Mouse (Mus musculus): Measurements from ENCODE around the gene Cabp1.
"Not testable (repeated sequence)": the region's sequence is repeated elsewhere in the genome, so short reads cannot be mapped to it uniquely, and the experiment has no call there.

The Cabp1 gene

GRCm38 (mm10) chr5:115149675-115150459 is 44.3 kb downstream of the Cabp1 start:
- DNase-seq, result no peak

DNA sequence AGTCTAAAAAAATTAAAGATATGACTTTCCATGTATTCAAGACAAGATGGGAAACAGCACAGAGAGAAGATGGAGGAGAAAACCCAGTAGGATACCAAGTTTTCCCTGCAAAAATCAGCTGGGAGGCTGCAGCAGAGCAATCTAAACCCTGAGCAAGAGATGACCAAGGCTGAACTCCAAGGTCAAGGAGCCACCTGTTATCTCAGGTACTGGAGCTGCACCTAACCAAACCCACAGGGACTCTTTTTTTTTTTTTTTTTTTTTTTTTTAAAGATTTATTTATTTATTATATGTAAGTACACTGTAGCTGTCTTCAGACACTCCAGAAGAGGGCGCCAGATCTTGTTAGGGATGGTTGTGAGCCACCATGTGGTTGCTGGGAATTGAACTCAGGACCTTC is 45.3 kb downstream of the Cabp1 start:
- DNase-seq, result not testable (repeated sequence)

GRCm38 (mm10) chr5:115148378-115148777 is 45.8 kb downstream of the Cabp1 start:
- DNase-seq, result no peak

DNA sequence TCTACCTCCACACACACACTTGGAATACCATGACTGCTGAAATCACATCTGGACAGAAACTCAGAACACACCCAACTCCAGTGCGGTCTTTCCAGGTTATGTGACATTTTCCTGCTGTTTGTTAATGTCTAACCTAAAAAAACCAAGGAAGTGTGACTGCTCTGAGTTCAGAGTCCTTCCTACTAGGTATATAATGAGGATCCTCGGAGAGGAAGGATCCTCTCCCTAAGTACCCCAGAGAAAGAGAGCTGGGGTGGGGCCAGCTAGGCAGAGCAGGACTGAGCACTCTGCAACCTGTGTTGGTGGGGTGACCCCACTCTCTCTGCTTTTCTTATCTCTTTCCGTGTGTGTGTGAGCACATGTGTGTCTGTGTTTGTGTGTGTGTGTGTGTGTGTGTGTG is 46.8 kb downstream of the Cabp1 start:
- DNase-seq, result peak; percentile 54

- DNase-seq, result no peak
Observed at GRCm38 (mm10) chr5:115146747-115147130, 47.4 kb downstream of the Cabp1 start.

DNA sequence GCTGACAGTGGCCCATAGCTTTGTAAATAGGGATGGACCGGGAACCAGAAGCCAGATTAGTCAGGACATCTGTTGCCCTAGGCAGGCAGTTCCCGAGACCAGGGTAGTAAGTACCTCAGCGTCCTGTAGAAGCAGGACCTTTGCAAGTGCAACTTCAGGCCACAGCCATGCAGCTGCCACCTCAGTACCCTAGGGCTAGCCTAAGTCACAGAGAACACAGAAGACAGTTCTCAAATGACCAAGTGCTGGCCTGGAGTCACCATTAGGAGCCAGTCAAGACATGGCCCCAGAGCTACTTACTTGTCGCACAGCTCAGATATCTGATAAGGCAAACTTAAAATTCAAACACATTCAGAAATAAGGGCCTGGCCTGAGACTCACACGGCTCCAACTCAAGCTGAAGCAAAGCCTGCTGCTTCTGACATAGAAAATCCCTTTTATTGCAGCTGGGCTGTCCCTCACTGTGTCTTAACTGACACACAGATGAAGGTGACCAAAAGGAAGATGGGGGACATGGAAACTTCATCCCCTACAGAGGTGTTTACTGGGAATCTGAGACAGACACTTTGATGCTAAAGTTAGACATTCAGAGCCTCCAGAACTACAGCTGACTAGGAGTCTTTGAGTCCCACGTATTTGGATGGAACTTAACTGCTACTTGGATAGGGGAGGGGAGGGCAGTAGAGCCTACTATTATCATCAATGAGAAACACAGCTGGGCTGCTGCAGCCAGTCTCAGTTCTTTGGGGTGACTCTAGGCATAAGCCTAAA is 48.0 kb downstream of the Cabp1 start:
- no peak for DNase-seq

DNA sequence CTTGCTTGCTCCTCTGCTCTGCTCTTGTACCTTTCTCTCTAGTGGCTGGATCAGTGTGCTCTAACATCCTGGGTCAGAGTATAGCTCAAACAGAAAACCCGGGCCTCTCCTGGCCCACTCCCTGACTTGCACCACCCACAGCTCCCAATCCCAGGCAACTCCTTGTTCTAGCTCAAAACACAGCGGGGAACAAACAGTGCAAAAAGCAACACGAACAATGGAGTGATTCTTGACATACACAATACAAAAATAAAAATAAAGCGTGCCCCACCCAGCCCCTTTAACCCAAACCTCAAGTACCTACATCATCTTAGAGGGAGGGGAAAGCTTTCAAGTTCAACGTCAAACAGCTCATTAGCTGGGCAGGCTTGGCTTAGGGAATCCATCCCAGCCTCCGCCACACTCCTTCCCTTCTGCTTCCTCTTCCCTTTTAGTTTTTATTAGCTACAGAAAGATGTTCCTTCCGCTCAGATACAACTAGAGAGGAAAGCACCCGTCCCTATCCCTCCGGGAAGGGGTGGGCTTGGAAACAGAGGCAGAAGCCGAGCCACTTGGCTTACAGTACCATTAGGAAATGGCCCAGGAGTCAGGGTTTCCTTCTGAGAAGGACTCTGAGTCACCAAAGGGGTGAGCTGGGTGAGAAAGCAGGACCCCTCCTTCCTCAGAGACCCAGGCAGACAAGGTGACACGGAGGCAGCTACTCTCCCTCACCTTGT is 48.8 kb downstream of the Cabp1 start:
- no peak for DNase-seq

GRCm38 (mm10) chr5:115144471-115144870 is 49.7 kb downstream of the Cabp1 start:
- DNase-seq, result no peak

- DNase-seq, result no peak
Observed at GRCm38 (mm10) chr5:115143552-115143951, 50.6 kb downstream of the Cabp1 start.

DNA sequence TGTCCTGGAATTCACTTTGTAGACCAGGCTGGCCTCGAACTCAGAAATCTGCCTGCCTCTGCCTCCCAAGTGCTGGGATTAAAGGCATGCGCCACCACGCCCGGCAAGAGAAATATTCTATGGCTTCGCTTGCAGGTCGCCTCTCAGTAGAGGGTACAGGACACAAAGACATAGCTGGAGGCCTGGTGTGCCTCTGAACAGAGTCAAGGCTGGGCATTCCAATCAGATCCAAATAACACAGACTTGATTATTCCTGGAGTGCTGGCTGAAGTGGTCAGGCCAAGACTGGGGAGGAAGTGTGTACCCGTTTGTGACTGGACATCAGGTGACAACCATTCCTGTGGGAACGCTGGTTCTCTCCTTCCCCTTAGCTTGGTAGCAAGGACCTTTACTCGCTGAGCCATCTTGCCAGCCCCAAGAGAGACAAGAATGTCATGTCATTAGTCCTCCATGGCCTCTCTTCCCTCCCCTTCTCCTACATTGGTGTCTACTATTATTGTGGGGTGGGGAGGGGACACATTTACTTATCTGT is 51.9 kb downstream of the Cabp1 start:
- DNase-seq, result no peak

GRCm38 (mm10) chr5:115140726-115141125 is 53.5 kb downstream of the Cabp1 start:
- DNase-seq, result no peak

DNA sequence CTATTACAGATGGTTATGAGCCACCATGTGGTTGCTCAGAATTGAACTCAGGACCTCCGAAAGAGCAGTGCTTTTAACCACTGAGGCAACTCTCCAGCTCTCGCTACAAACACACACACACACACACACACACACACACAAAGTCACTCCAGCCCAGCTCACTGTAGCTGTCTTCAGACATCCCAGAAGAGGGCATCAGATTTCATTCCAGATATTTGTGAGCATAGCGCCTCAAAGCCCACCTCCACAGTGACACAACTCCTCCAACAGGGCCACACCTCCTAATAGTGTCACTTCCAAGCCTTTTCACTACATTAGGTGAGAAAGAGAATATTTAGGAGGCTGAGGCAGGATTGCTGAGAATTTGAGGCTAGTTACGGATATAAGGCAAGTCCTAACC is 55.1 kb downstream of the Cabp1 start:
- DNase-seq, result no peak

DNA sequence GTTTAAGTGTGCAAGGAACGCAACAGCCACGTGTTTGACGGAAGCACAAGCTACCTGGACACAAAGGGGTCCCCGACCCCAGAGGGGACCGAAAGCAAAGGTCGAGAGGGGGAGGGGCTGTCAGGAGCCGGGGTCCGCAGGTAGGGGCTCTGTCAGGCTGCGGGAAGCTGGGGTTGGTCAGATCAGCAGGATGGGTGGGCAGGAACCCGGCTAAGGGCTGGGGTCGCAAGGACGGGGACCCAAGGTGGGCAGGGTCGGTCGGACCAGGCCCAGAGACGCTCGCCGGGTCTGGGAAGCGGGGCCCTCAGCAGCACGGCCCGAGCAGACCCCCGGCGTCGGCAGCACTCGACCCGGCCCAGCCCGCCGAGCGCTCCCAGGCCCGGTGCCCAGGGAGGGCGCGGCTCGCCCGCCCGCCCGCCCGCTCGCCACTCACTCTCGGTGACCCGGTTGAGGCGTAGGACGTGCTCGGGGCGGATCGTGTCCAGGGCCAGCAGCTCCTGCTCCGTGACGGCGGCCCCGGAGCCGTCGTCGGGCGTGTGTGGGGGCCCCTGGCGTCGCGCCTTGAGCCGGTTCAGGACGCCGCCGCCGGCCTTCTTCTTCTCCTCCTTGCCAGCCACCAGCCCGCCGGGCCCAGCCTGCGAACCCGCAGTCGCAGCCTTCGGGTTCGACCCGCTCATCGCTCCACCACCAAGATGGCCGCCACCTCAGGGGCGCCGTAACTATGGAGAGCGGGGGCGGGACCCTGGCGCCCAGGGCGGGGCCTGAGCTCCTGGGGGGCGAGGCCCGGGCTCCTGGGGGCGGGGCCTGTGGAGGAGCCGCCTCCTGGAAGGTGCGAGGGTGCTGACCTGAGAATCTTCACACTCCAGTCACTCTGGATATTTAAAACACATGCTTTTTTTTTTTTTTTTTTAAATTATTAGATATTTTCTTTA is 59.7 kb downstream of the Cabp1 start, which contains the start of gene Unc119b:
TSS of gene Unc119b (minus strand) at position 742 of the 932 bp plus-strand sequence.
- peak; percentile 94 for DNase-seq

DNA sequence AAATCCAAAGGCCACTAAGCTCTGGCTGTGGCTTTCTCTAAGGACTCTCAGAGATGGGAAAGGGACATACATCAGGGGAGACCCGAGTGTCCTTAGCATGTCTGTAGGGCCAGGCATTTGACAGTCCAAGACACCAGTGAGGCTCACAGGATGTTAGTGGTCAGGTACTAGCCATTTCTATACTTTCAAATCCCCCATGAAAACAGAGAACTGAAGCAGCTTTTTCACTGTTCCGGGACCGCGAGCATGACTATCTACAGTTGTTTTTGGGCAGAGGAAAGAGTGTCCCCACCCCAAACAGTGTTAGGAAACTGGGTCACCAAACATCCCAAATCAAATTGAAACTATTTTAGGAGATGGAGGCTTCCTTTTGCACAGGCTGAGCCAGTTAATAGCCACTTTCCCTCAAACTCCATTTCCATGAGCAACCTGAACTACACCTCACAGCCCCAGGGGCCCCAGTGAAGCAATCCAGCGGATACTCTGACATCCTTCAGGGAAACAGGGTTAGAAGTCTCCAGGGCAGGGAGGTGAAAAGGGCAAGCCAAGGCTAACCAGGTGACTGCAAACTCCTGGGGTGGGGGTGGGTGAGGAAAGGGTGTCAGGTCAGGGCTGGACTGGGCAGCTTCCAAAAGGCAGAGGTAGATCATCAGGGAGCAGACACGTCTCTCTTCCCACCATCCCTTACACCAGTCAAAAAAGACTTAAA is 60.7 kb downstream of the Cabp1 start:
- no peak for DNase-seq

DNA sequence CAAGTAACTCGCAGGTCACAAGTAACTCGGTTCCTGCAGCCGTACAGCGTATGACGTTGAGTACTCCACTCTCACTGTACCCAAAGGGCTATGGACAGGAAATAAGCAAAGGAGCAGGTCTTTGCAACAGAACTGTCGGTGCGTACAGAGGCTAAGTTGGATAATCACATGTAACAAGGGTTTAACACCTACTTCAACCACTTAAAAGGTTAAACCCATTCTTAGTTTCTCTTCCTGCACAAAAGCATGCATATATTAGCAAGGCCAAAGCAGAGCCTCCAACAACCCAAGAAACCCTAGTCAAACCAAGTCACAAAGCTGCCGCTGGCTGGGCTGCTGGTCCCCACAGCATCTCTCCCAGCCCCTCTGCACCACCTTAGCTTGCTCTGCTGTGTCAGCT is 61.7 kb downstream of the Cabp1 start:
- no peak for DNase-seq

- no peak for DNase-seq
Observed at GRCm38 (mm10) chr5:115129328-115129727, 64.9 kb downstream of the Cabp1 start.

DNA sequence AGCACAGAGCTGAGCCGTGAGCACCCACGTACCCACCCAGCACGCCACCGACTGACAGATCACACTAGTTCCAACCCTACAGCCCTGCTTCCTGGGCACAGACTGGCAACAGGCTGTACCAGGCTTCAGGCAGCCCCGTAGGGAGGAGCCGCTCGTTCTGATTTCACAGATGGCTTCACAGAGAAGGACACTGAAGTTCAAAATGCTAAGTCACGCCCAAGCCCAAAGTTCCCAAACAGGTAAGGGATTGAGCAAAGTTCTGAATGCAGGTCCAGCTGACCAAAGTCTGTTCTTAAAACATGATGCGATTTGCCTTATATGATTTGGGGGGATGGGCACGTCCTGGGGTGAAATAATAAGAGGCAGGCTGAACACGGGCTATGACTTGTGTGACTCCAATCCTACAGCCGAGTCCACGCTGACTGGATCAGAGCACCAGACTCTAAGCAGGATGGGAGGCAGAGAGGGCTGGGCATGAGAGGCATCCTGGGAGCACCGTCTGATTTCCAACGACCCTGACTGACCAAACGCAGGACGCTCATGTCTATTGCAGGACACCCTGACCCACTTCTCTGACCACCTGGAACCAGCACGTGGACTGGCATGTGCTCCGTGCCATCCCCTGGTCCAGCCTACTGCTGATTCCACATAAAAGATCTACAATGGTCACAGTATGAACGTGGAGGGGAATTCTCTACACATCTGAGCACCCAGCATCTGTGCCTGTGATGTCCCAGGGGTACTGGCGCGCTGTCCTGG is 66.6 kb downstream of the Cabp1 start:
- DNase-seq, result peak; percentile 74

DNA sequence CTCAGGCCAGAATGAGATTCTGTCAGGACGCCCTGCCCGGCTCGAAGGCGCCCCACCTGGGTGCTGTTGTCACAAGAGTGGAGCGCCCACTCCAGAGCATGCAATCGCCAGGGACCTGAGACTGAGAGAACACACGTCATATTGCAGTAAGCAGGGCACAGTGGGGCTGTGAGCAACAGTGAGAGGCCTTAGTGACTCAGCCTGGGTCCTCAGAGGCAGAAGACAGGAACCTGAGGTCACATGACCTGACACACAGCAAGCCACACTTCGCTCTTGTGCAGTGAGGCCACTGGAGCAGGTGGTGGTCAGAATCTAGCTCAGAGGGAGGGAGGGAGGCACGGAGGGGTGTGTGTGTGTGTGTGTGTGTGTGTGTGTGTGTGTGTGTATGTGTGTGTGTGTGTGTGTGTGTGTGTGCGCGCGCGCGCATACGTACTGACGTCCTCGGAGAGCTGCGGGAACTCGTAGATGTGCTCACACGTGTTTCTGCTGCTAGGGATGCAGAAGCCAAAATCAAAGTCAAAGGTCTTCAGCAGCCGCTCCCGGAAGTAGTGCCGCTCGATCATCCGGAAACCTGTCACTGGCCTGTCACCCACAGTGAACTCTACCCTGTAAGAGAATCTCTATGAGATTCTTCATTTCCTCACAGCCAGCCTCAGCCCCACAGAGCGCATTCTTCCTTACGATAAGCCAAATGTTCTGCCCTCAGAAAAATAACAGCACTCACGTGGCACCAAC is 67.4 kb downstream of the Cabp1 start:
- DNase-seq, result no peak

GRCm38 (mm10) chr5:115125211-115125871 is 68.8 kb downstream of the Cabp1 start:
- peak; percentile 90 for DNase-seq

Data from kidney, postnatal 14 days (tissue).